Mouse (Mus musculus): ENCODE measurements around the gene Tmco3.

DNA sequence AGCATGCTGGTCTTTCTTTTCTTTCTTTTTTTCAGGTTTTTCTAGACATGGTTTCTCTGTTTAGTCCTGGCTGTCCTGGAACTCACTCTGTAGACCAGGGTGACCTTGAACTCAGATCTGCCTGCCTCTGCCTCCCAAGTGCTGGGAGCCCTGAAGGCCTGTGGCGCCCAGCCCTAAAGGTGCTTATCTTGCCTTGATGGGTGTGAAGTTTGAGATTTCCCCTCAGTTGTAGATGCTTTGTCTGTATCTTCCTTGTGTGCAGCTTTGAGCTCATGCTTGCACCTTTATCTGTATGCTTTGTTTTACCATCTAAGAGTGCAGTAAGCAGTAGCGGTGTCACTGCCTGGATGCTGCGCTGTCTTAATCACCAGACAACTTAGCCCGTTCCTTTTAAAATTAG is 55.1 kb downstream of the Tmco3 start:
- TF ChIP-seq CTCF (IDR thresholded peaks at IDR 0.05; ENCODE audit: extremely low read depth, insufficient read length, insufficient replicate concordance, low read depth, low read length) (no peak), POLR2A (IDR thresholded peaks at IDR 0.05; ENCODE audit: low read depth, low read length) (no peak)
